Mouse (Mus musculus) small intestine, adult 2 months (tissue): ENCODE results near the gene Rhobtb1. TPM values are rescaled to one million over a fixed set of nuclear protein-coding genes. Genes with fewer than 3 reads are reported as not detected.

Source experiments
- H3K27ac ChIP-seq: fragments of 200-500 bp; 2 replicates; pipeline ENCODE4 v1.5.1; 2012; ENCODE audit warnings: low read depth, low read length, control low read depth, inconsistent platforms; ENCODE audit not compliant: insufficient read depth
- H3K27me3 ChIP-seq: fragments of 200-500 bp; 2 replicates; pipeline ENCODE4 v1.6.1; 2012; ENCODE audit warnings: mild to moderate bottlenecking, moderate library complexity, low read length, inconsistent platforms; ENCODE audit not compliant: control insufficient read depth, insufficient read depth
- H3K36me3 ChIP-seq: fragments of 200-500 bp; 2 replicates; pipeline ENCODE4 v1.6.1; 2012; ENCODE audit warnings: mild to moderate bottlenecking, low read length, control low read depth, inconsistent platforms; ENCODE audit not compliant: control insufficient read depth, insufficient read depth
- H3K4me1 ChIP-seq: fragments of 200-500 bp; 2 replicates; pipeline ENCODE4 v1.6.1; 2012; ENCODE audit warnings: low read length, inconsistent platforms, mixed read lengths; ENCODE audit not compliant: control insufficient read depth, insufficient read depth, insufficient read length
- H3K4me3 ChIP-seq: fragments of 200-500 bp; 2 replicates; pipeline ENCODE4 v1.5.1; 2012; ENCODE audit warnings: low read depth, mild to moderate bottlenecking, control low read depth, inconsistent platforms, low read length, moderate library complexity
- CTCF ChIP-seq: fragments of 200-500 bp; IDR thresholded peaks from 2 replicates; pipeline ENCODE4 v1.5.1; 2012; ENCODE audit warnings: low read depth, mild to moderate bottlenecking, control low read depth, inconsistent platforms, low read length, moderate library complexity, mixed read lengths; ENCODE audit not compliant: insufficient replicate concordance, insufficient read length; ENCODE audit errors: extremely low read depth
- POLR2A ChIP-seq: fragments of 200-500 bp; IDR thresholded peaks from 2 replicates; pipeline ENCODE4 v1.6.1; 2012; ENCODE audit warnings: low read depth, mild to moderate bottlenecking, control low read depth, inconsistent platforms, low read length, moderate library complexity
- WGBS: fragments of 180-500 bp; shearing (Covaris S2); methylation state at CpG from one replicate; pipeline ENCODE4 v1.1.7; 2018; 5-methylcytosine and 5-hydroxymethylcytosine counted together
- polyA plus RNA-seq: library from polyadenylated mRNA; depleted of rRNA; stranded (reverse); fragments of >200 nt; gene quantifications from 2 replicates; pipeline ENCODE4 v1.2.3, GENCODE M21; 2012

Gene Rhobtb1
- polyA plus RNA-seq, 1 experiment = 7.9 TPM

DNA sequence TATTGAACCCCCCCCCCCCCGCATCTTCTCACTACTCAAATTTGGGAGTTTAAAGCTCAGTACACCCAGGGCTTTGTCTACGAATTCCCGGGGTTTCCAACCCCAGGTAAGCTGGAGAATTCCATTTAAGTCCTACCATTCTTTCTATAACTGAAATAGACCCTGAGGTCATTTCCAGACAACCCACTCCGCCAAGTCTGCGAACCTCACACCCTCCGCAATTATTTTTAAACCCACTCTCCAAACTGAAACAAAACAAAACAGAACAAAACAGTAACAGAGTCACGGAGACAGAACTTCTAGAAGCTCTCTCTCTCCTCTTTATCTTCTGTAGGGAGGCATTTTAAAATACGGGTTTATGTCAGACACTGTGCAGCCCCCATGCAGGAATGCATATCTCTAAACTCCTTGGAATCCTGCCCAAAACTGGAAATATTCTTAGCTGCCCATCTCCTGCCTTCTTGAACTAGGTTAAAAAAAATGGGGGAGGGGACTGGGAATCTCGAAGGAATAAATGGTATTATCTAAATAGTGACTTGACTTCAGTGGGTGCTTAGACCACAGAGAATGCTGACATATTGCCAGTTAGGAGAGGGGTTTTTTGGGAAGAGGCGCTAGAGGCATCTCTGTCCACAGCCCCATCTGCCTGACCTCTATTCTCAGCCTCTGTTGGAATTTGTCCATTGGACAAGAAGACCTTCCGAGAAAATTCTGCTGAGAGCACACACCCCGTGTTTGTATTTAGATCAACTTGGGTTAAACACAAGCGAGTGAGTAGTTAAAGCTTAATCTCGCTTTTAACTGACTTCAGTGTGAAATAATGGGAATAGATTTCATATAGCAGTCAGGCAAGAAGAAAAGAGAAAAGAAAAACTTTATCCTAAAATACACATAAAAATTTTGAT, 111.9 kb downstream of the Rhobtb1 start:
- 59% methylated on average over 14 of the region's 14 CpGs for WGBS
- no peaks in the 10 kb centered on the region for H3K36me3 ChIP-seq
- H3K4me3 ChIP-seq = no peak overlapping the region
- TF ChIP-seq CTCF = no peak
- no peak for TF ChIP-seq POLR2A
- H3K27me3 ChIP-seq = no peaks in the 10 kb centered on the region
- H3K4me1 ChIP-seq = peaks cover 3% of the 10 kb centered on the region; the same call in 1 of the 2 replicates
- H3K27ac ChIP-seq = 0 out of 2 replicates have a peak overlapping the region, but pooled peaks have one; percentile 10

DNA sequence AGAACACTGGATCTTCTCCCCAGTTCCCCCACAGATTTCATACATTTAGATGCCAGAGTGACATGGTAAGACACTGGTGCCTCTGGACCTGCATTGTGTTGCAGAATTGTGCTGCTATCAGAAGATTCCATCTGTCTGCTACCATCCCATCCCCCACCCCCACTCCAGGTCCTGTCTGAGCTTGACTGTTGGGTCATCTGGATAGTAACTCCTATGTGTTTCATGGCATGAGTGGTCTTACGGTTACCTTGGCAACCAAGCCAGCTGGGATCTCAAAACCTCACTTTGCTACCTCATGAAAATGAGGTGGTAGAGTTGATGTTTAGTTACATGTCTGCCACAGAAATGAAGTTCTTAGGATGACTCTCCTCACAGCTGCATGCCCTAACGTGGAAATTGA, 112.7 kb downstream of the Rhobtb1 start:
- TF ChIP-seq POLR2A = no peak
- no peak for TF ChIP-seq CTCF
- peaks cover 3% of the 10 kb centered on the region; the same call in 1 of the 2 replicates for H3K4me1 ChIP-seq
- no peaks in the 10 kb centered on the region for H3K27me3 ChIP-seq
- no peak overlapping the region for H3K27ac ChIP-seq
- WGBS = 66% methylated on average over 2 of the region's 2 CpGs
- no peak overlapping the region for H3K4me3 ChIP-seq
- H3K36me3 ChIP-seq = no peaks in the 10 kb centered on the region

DNA sequence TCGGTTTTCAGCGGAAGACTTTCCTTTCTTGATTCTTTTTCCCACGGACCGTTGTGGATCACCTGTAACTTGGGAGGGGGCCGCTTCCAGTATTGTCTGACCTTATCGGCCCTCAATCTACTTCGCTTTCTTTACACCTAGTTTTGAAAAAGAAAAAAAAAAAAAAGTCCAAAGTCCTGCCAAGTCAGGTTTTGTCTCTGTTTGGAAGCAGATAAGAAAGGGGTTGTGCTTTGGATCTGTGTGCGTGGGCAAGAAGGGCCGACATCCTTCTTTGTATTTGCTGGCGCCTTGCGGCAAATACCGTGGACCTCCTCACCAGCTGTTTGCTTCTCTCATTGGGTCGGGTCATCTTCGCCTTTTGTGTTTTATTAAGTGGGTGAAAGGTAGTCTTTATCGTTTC, 114.2 kb downstream of the Rhobtb1 start:
- 45% methylated on average over 15 of the region's 15 CpGs for WGBS
- TF ChIP-seq CTCF = no peak
- TF ChIP-seq POLR2A = no peak
- Histone ChIP-seq H3K4me1 (peaks cover 3% of the 10 kb centered on the region; the same call in 1 of the 2 replicates), H3K27ac (no peak overlapping the region), H3K4me3 (no peak overlapping the region), H3K36me3 (peaks cover 2% of the 10 kb centered on the region; the same call in 1 of the 2 replicates), H3K27me3 (no peaks in the 10 kb centered on the region)

DNA sequence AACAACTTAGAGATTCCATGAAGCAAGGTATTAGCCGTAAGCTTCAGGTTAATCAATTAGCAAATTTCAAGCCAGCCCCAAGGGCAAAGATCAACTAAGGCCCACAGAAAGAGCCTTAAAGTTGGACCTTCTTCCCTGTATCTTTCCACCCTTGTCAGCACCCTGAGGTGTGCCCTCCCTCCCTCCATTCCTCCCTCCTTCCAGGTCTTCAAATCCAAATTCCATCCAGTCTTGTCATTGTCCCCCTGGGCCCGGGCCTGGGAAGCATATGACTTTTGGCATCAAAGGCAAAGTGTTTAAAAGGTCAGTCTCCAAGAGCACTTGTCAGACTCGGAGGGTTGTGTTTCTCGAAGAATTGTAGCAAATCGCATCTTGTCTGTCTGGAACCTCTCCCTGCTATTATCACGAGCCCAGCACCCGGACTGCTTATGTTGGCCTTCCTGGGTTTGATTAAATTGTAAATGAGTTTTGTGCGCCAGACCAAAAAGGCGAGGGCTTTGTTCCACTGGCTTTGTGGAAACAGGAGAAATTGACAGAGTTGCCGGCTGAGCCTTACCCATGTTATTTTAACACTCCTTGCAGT, 116.9 kb downstream of the Rhobtb1 start:
- no peaks in the 10 kb centered on the region for H3K27me3 ChIP-seq

DNA sequence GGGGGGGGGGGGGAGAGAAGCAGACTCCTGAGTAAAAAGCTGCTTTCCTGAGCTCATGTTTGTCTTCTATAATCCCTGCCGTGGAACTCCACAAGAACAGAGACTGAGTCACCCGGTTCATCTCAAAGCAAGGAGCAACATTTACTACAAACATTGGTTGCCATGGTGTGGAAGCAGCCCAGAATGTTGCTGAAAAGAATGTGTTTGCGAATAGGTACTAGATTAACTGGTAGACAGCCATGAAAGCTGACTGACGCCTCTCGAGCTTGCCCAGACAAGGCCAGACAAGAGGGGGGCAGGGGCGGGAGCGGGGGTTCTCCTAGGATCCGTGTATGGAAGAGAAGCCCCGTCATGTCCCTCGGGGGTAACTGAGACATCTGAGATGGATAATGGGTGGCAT, 120.2 kb downstream of the Rhobtb1 start:
- Histone ChIP-seq H3K4me1 (no peaks in the 10 kb centered on the region), H3K27ac (no peak overlapping the region), H3K36me3 (peaks cover 2% of the 10 kb centered on the region; the same call in 1 of the 2 replicates), H3K4me3 (no peak overlapping the region), H3K27me3 (no peaks in the 10 kb centered on the region)
- WGBS = 58% methylated on average over 10 of the region's 10 CpGs
- TF ChIP-seq CTCF (no peak), POLR2A (no peak)

More for the DNA sequence above, 116.9 kb downstream of the Rhobtb1 start:
- WGBS = 80% methylated on average over 10 of the region's 10 CpGs
- H3K36me3 ChIP-seq = peaks cover 2% of the 10 kb centered on the region; the same call in 1 of the 2 replicates
- no peak for TF ChIP-seq POLR2A
- no peak for TF ChIP-seq CTCF
- no peak overlapping the region for H3K27ac ChIP-seq
- H3K4me3 ChIP-seq = no peak overlapping the region
- peaks cover 3% of the 10 kb centered on the region; the same call in 1 of the 2 replicates for H3K4me1 ChIP-seq

DNA sequence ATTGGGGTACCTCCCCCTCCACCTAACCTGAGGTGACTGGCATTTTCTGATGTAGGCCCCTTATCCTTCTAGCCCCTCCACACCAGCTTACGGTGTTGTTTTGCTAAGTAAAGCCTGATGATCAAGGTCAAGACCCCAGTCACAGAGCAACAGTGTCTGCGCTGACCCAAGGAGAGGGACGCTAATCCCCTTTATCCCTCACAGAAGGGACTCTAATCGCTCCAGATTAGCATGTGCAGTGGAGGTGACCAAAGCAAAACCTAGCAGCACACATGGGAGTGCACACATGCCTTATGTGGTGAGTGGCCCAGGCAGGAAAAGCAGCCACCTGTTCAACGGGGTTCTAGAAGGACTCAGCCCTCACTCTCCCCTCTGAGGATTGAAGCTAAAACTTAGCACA, 123.0 kb downstream of the Rhobtb1 start:
- WGBS = 70% methylated on average over 5 of the region's 5 CpGs
- TF ChIP-seq CTCF (no peak), POLR2A (no peak)
- H3K4me3 ChIP-seq = no peak overlapping the region
- H3K27me3 ChIP-seq = no peaks in the 10 kb centered on the region
- H3K36me3 ChIP-seq = peaks cover 2% of the 10 kb centered on the region; the same call in 1 of the 2 replicates
- H3K27ac ChIP-seq = 0 out of 2 replicates have a peak overlapping the region, but pooled peaks have one; percentile 32
- H3K4me1 ChIP-seq = no peaks in the 10 kb centered on the region

DNA sequence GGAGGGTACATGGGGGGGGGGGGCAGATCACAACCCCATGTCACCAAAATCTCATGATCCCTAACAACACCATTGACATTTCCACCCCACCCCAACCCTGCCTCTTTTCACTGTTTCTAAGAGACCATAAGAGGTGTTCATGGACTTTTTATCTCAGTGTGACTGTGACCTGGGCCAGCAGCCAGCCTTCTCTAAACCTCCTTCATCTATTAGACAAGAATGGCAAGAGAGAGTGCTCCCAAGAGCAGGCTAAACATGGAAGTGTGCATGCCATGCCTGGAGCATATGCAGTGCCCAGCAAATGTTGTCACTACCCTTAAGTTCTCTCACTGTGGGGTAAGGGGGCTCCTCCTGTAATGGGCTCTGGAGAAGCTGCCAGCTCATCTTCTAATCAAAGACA, 123.5 kb downstream of the Rhobtb1 start:
- Histone ChIP-seq H3K36me3 (peaks cover 2% of the 10 kb centered on the region; the same call in 1 of the 2 replicates), H3K4me1 (no peaks in the 10 kb centered on the region), H3K4me3 (no peak overlapping the region), H3K27me3 (no peaks in the 10 kb centered on the region), H3K27ac (0 out of 2 replicates have a peak overlapping the region, but pooled peaks have one; percentile 32)
- TF ChIP-seq POLR2A (no peak), CTCF (no peak)
